Mouse (Mus musculus) MEL (cell line): Measurements from ENCODE around the gene Dapp1. TPM values are rescaled to one million over a fixed set of nuclear protein-coding genes. Genes with fewer than 3 reads are reported as not detected.

Source experiments
- DNase-seq: peaks from one replicate; pipeline ENCODE4 v3.0.0; 2011; ENCODE audit warnings: low read depth, low spot score
- H3K27ac ChIP-seq: 2 replicates; pipeline ENCODE4 v1.5.1; 2012; ENCODE audit warnings: low read depth, mild to moderate bottlenecking, control low read depth, low read length, moderate library complexity; ENCODE audit not compliant: control insufficient read depth
- H3K27me3 ChIP-seq, 2 experiments: fragments of 150-350 bp in 1 of 2; sonication (generic) in 1 of 2; 2 replicates each; pipeline ENCODE4 v1.6.1; 2012; ENCODE audit warnings: low read length in 2 of 2, mild to moderate bottlenecking in 2 of 2, improper control_type of control experiment in 1 of 2, moderate library complexity in 1 of 2; ENCODE audit not compliant: insufficient read depth in 2 of 2, control insufficient read depth in 1 of 2
- H3K36me3 ChIP-seq, 2 experiments: 2 replicates each; pipeline ENCODE4 v1.6.1; 2012 to 2014; ENCODE audit warnings: low read length in 2 of 2, improper control_type of control experiment in 1 of 2, inconsistent platforms in 1 of 2, mild to moderate bottlenecking in 1 of 2; ENCODE audit not compliant: insufficient read depth in 2 of 2, control insufficient read depth in 1 of 2
- H3K4me1 ChIP-seq, 2 experiments: fragments of 150-350 bp in 1 of 2; sonication (generic) in 1 of 2; 2 replicates each; pipeline ENCODE4 v1.6.1; 2012; ENCODE audit warnings: low read length in 2 of 2, improper control_type of control experiment in 1 of 2, mild to moderate bottlenecking in 1 of 2; ENCODE audit not compliant: insufficient read depth in 2 of 2, control insufficient read depth in 1 of 2
- H3K4me3 ChIP-seq, 2 experiments: fragments of 150-350 bp in 1 of 2; sonication (generic) in 1 of 2; 2 replicates each; pipeline ENCODE4 v1.5.1; 2012; ENCODE audit warnings: low read depth in 2 of 2, low read length in 2 of 2, mild to moderate bottlenecking in 2 of 2, moderate library complexity in 2 of 2, control low read depth in 1 of 2, improper control_type of control experiment in 1 of 2; ENCODE audit not compliant: control insufficient read depth in 1 of 2, insufficient read depth in 1 of 2
- H3K79me2 ChIP-seq: 2 replicates; pipeline ENCODE4 v1.6.1; 2012; ENCODE audit warnings: mild to moderate bottlenecking, low read length, moderate library complexity; ENCODE audit not compliant: control insufficient read depth, poor library complexity, insufficient read depth
- H3K9ac ChIP-seq: 2 replicates; pipeline ENCODE4 v1.6.1; 2012; ENCODE audit warnings: low read depth, mild to moderate bottlenecking, control low read depth, low read length, moderate library complexity; ENCODE audit not compliant: control insufficient read depth, poor library complexity, severe bottlenecking
- H3K9me3 ChIP-seq: fragments of 150-350 bp; sonication (generic); replicated peaks from 2 replicates; pipeline ENCODE4 v1.6.1; 2012; ENCODE audit warnings: mild to moderate bottlenecking, low read length, improper control_type of control experiment, moderate library complexity; ENCODE audit not compliant: insufficient read depth
- BHLHE40 ChIP-seq: IDR thresholded peaks from 2 replicates; pipeline ENCODE4 v1.6.1; 2012; ENCODE audit warnings: low read depth, mild to moderate bottlenecking, inconsistent platforms, low read length, improper control_type of control experiment, borderline replicate concordance
- CHD1 ChIP-seq: IDR thresholded peaks from 2 replicates; pipeline ENCODE4 v1.6.1; 2012; ENCODE audit warnings: low read depth, mild to moderate bottlenecking, inconsistent platforms, low read length, improper control_type of control experiment
- CHD2 ChIP-seq: IDR thresholded peaks from 2 replicates; pipeline ENCODE4 v1.6.1; 2011; ENCODE audit warnings: low read length, improper control_type of control experiment
- ELF1 ChIP-seq: IDR thresholded peaks from 2 replicates; pipeline ENCODE4 v1.6.1; 2014; ENCODE audit warnings: low read depth, mild to moderate bottlenecking, inconsistent platforms, low read length, improper control_type of control experiment, moderate library complexity
- EP300 ChIP-seq, 2 experiments: IDR thresholded peaks; 2 replicates each; pipeline ENCODE4 v1.6.1; 2011; ENCODE audit warnings: improper control_type of control experiment in 2 of 2, low read length in 2 of 2, low read depth in 1 of 2, mild to moderate bottlenecking in 1 of 2
- ETS1 ChIP-seq: IDR thresholded peaks from 2 replicates; pipeline ENCODE4 v1.6.1; 2012; ENCODE audit warnings: low read depth, mild to moderate bottlenecking, inconsistent platforms, low read length, improper control_type of control experiment, moderate library complexity
- HCFC1 ChIP-seq: IDR thresholded peaks from 2 replicates; pipeline ENCODE4 v1.6.1; 2012; ENCODE audit warnings: low read depth, mild to moderate bottlenecking, inconsistent platforms, low read length, improper control_type of control experiment, moderate library complexity
- JUND ChIP-seq: IDR thresholded peaks from 2 replicates; pipeline ENCODE4 v1.6.1; 2011; ENCODE audit warnings: low read depth, mild to moderate bottlenecking, improper control_type of control experiment, low read length
- MAX ChIP-seq: IDR thresholded peaks from 2 replicates; pipeline ENCODE4 v1.6.1; 2011; ENCODE audit warnings: low read length, improper control_type of control experiment
- MAZ ChIP-seq: IDR thresholded peaks from 2 replicates; pipeline ENCODE4 v1.6.1; 2012; ENCODE audit warnings: low read depth, mild to moderate bottlenecking, inconsistent platforms, low read length, improper control_type of control experiment
- MXI1 ChIP-seq: IDR thresholded peaks from 2 replicates; pipeline ENCODE4 v1.6.1; 2011; ENCODE audit warnings: mild to moderate bottlenecking, low read depth, low read length, improper control_type of control experiment
- MYB ChIP-seq: IDR thresholded peaks from 2 replicates; pipeline ENCODE4 v1.6.1; 2011; ENCODE audit warnings: mild to moderate bottlenecking, low read depth, low read length, improper control_type of control experiment
- NELFE ChIP-seq: IDR thresholded peaks from 2 replicates; pipeline ENCODE4 v1.6.1; 2011; ENCODE audit warnings: low read depth, low read length, improper control_type of control experiment
- POLR2A ChIP-seq, 2 experiments: IDR thresholded peaks; 2 replicates each; pipeline ENCODE4 v1.6.1; 2011 to 2012; ENCODE audit warnings: low read length in 2 of 2, mild to moderate bottlenecking in 2 of 2, control low read depth in 1 of 2, improper control_type of control experiment in 1 of 2, low read depth in 1 of 2, moderate library complexity in 1 of 2; ENCODE audit not compliant: control insufficient read depth in 1 of 2, insufficient read depth in 1 of 2, poor library complexity in 1 of 2
- POLR2AphosphoS5 ChIP-seq: IDR thresholded peaks from 2 replicates; pipeline ENCODE4 v1.6.1; 2012; ENCODE audit warnings: low read depth, borderline replicate concordance, mild to moderate bottlenecking, inconsistent platforms, low read length, moderate library complexity, mixed read lengths
- SIN3A ChIP-seq: IDR thresholded peaks from 2 replicates; pipeline ENCODE4 v1.6.1; 2012; ENCODE audit warnings: low read length, improper control_type of control experiment, inconsistent platforms
- TAL1 ChIP-seq: IDR thresholded peaks from 2 replicates; pipeline ENCODE4 v1.6.1; 2012; ENCODE audit warnings: mild to moderate bottlenecking, inconsistent platforms, low read length, moderate library complexity, mixed read lengths
- TBP ChIP-seq: IDR thresholded peaks from 2 replicates; pipeline ENCODE4 v1.8.0; 2011; ENCODE audit warnings: low read depth, low read length, improper control_type of control experiment
- TCF12 ChIP-seq: IDR thresholded peaks from 2 replicates; pipeline ENCODE4 v1.6.1; 2014; ENCODE audit warnings: low read depth, mild to moderate bottlenecking, inconsistent platforms, low read length, improper control_type of control experiment, moderate library complexity
- USF2 ChIP-seq, 2 experiments: IDR thresholded peaks; 2 replicates each; pipeline ENCODE4 v1.6.1; 2011 to 2012; ENCODE audit warnings: improper control_type of control experiment in 2 of 2, low read length in 2 of 2, borderline replicate concordance in 1 of 2, inconsistent platforms in 1 of 2, low read depth in 1 of 2, mild to moderate bottlenecking in 1 of 2; ENCODE audit not compliant: insufficient read depth in 1 of 2
- ZNF384 ChIP-seq: IDR thresholded peaks from 2 replicates; pipeline ENCODE4 v1.6.1; 2012; ENCODE audit warnings: low read depth, mild to moderate bottlenecking, inconsistent platforms, low read length, improper control_type of control experiment
- polyA plus RNA-seq, 2 experiments: library from polyadenylated mRNA; stranded (reverse) in 1 of 2; unstranded in 1 of 2; fragments of >175 nt in 1 of 2; fragments of >200 nt in 1 of 2; gene quantifications; 2 replicates each; pipeline versions ENCODE4 v1.2.1 to v1.2.4; 2012; ENCODE audit warnings: low replicate concordance in 2 of 2, low read depth in 1 of 2; ENCODE audit not compliant: insufficient read length in 2 of 2, insufficient read depth in 1 of 2, missing spikeins in 1 of 2
- total RNA-seq: library from RNA; depleted of rRNA; stranded (reverse); fragments of 300-350 nt; gene quantifications from 2 replicates; pipeline ENCODE4 v1.2.3, GENCODE M21; 2012

Gene Dapp1
- total and polyA plus RNA-seq, 3 experiments, result 45.7 to 91.5 (median 67.3) TPM

- TF ChIP-seq ETS1, result peak; percentile 100
- TF ChIP-seq SIN3A, result peak; percentile 99
- TF ChIP-seq, all 39 proteins: peak for 30
Observed at GRCm38 (mm10) chr3:137957864-137958263, 23.5 kb downstream of the Dapp1 start (continued).

DNA sequence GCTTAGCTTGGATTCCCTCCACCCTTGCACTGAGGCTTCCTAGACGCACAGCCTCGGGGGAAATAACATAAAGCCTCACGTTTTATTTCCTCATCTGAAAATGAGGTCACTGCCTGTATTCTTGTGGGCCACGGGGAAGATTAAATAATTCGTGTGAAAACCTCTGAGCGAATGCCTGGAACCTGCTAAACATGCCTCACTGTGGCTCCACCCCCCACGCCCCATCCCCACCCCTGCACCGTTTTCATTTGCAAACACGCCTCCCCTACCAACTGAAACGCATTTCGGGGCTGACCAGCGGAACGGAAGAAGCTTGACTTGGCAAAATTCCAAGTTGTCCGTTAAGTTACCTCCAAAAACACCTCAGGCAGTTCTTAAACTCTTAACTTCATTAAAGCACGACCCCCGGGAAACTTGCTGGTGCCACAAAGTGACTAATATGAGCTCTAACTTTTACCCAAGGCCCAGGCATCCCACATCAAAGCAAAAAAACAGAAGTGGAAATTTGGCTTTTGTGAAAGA, 25.7 kb downstream of the Dapp1 start:
- Histone ChIP-seq H3K27me3 (no peaks in the 10 kb centered on the region), H3K36me3 (peaks cover 2 to 76% of the 10 kb centered on the region in 2 experiments; a peak in 3 of 4 replicates), H3K9me3 (no peaks in the 10 kb centered on the region), H3K4me1 (peaks cover 44 to 72% of the 10 kb centered on the region in 2 experiments), H3K4me3 (peak overlapping the region; percentile 12 to 15; a peak in 2 of 4 replicates), H3K79me2 (peaks cover 4% of the 10 kb centered on the region), H3K9ac (peak overlapping the region; percentile 58), H3K27ac (peak overlapping the region; percentile 95)
- peak; percentile 81 for TF ChIP-seq TBP
- peak; percentile 2; the same call in 1 of the 2 replicates for TF ChIP-seq MXI1
- TF ChIP-seq BHLHE40, result peak; percentile 85
- no peak for TF ChIP-seq MAX
- TF ChIP-seq EP300 (IDR thresholded peaks at IDR 0.05; ENCODE audit: low read depth in 1 of 2, low read length in 2 of 2), result peak in 1 of 2 experiments; percentile 63; a peak in 2 of 4 replicates
- TF ChIP-seq POLR2A (IDR thresholded peaks at IDR 0.05; ENCODE audit: control insufficient read depth in 1 of 2, insufficient read depth in 1 of 2, low read depth in 1 of 2, low read length in 2 of 2, poor library complexity in 1 of 2), result peak in 1 of 2 experiments; percentile 55; a peak in 1 of 4 replicates
- TF ChIP-seq ZNF384, result peak; percentile 63
- no peak for TF ChIP-seq POLR2AphosphoS5
- no peak for TF ChIP-seq TAL1
- TF ChIP-seq MAZ, result peak; percentile 68; the same call in 1 of the 2 replicates
- peak; percentile 61; the same call in 1 of the 2 replicates for TF ChIP-seq SIN3A
- peak; percentile 62 for TF ChIP-seq TCF12
- no peak for TF ChIP-seq USF2 (IDR thresholded peaks at IDR 0.05; ENCODE audit: borderline replicate concordance in 1 of 2, insufficient read depth in 1 of 2, low read depth in 1 of 2, low read length in 2 of 2)
- TF ChIP-seq CHD1, result no peak; the same call in 1 of the 2 replicates
- peak; percentile 44; the same call in 1 of the 2 replicates for TF ChIP-seq HCFC1
- TF ChIP-seq MYB, result peak; percentile 80
- 0 out of 2 replicates have a peak, but pooled peaks have one; percentile 34 for TF ChIP-seq ELF1
- TF ChIP-seq JUND, result peak; percentile 56; the same call in 1 of the 2 replicates
- TF ChIP-seq ETS1, result peak; percentile 91
- TF ChIP-seq CHD2, result no peak
- TF ChIP-seq NELFE, result peak; percentile 43; the same call in 1 of the 2 replicates
- DNase-seq, result peak; percentile 92
